Mouse (Mus musculus) lung, adult 2 months (tissue): ENCODE data around the gene Blmh. TPM values are rescaled to one million over a fixed set of nuclear protein-coding genes. Genes with fewer than 3 reads are reported as not detected.

Experiments
- DNase-seq: peaks from one replicate; pipeline ENCODE4 v3.0.0; 2022
- H3K4me1 ChIP-seq: fragments of 200-500 bp; 2 replicates; pipeline ENCODE4 v1.6.1; 2011; ENCODE audit warnings: low read length; ENCODE audit not compliant: control insufficient read depth, insufficient read depth
- H3K4me3 ChIP-seq: fragments of 200-500 bp; replicated peaks from 2 replicates; pipeline ENCODE3; 2011; ENCODE audit warnings: low read depth, mild to moderate bottlenecking, control low read depth, low read length; ENCODE audit errors: extremely low read depth
- CTCF ChIP-seq: fragments of 200-500 bp; IDR thresholded peaks from 2 replicates; pipeline ENCODE4 v1.5.1; 2011; ENCODE audit warnings: mild to moderate bottlenecking, low read length, control low read depth; ENCODE audit not compliant: insufficient read depth
- POLR2A ChIP-seq: fragments of 200-500 bp; IDR thresholded peaks from 2 replicates; pipeline ENCODE4 v1.6.1; 2011; ENCODE audit warnings: low read depth, mild to moderate bottlenecking, control low read depth, low read length, borderline replicate concordance; ENCODE audit errors: extremely low read depth
- WGBS: fragments of 180-500 bp; shearing (Covaris S2); methylation state at CpG from one replicate; pipeline ENCODE4 v1.1.7; 2018; 5-methylcytosine and 5-hydroxymethylcytosine counted together
- polyA plus RNA-seq: library from polyadenylated mRNA; depleted of rRNA; stranded (reverse); fragments of >200 nt; gene quantifications from 2 replicates; pipeline ENCODE4 v1.2.3, GENCODE M21; 2012; rRNA removed

Gene Blmh
- polyA plus RNA-seq, 1 experiment = 20.1 TPM

GRCm38 (mm10) chr11:77010762-77011475, 86.3 kb downstream of the Blmh start:
- 70% methylated on average over 10 of the region's 10 CpGs for WGBS
- TF ChIP-seq CTCF = no peak
- TF ChIP-seq POLR2A = no peak
- no peaks in the 10 kb centered on the region for H3K4me1 ChIP-seq
- H3K4me3 ChIP-seq = no peak overlapping the region
- DNase-seq = no peak

GRCm38 (mm10) chr11:77018046-77018445, 93.4 kb downstream of the Blmh start:
- TF ChIP-seq POLR2A (no peak), CTCF (no peak)
- 84% methylated on average over 11 of the region's 11 CpGs for WGBS

GRCm38 (mm10) chr11:77019539-77019938, 94.9 kb downstream of the Blmh start:
- 33% methylated on average over 8 of the region's 8 CpGs for WGBS
- Histone ChIP-seq H3K4me1 (no peaks in the 10 kb centered on the region), H3K4me3 (no peak overlapping the region)
- DNase-seq = no peak
- no peak for TF ChIP-seq CTCF
- no peak for TF ChIP-seq POLR2A

More at GRCm38 (mm10) chr11:77018046-77018445, 93.4 kb downstream of the Blmh start:
- no peak overlapping the region for H3K4me3 ChIP-seq
- H3K4me1 ChIP-seq = no peaks in the 10 kb centered on the region
- no peak for DNase-seq

- Histone ChIP-seq H3K4me1 (no peaks in the 10 kb centered on the region), H3K4me3 (no peak overlapping the region)
- no peak for DNase-seq
- TF ChIP-seq POLR2A = no peak
- TF ChIP-seq CTCF = no peak
- 63% methylated on average over 9 of the region's 9 CpGs for WGBS
Measured at GRCm38 (mm10) chr11:77021749-77022396, 97.3 kb downstream of the Blmh start.

- WGBS = 71% methylated on average over 3 of the region's 3 CpGs
- DNase-seq = no peak
- H3K4me1 ChIP-seq = no peaks in the 10 kb centered on the region
- H3K4me3 ChIP-seq = no peak overlapping the region
- TF ChIP-seq POLR2A = no peak
- no peak for TF ChIP-seq CTCF
Measured at GRCm38 (mm10) chr11:77026559-77026958, 102.0 kb downstream of the Blmh start.

- no peaks in the 10 kb centered on the region for H3K4me1 ChIP-seq
Measured at GRCm38 (mm10) chr11:77028157-77028556, 103.5 kb downstream of the Blmh start.

GRCm38 (mm10) chr11:77031151-77031934, 106.7 kb downstream of the Blmh start:
- TF ChIP-seq POLR2A = no peak
- TF ChIP-seq CTCF = no peak
- 67% methylated on average over 14 of the region's 14 CpGs for WGBS
- DNase-seq = no peak

More at GRCm38 (mm10) chr11:77028157-77028556, 103.5 kb downstream of the Blmh start:
- DNase-seq = no peak
- WGBS = 78% methylated on average over 3 of the region's 3 CpGs
- H3K4me3 ChIP-seq = no peak overlapping the region
- no peak for TF ChIP-seq CTCF
- no peak for TF ChIP-seq POLR2A

More at GRCm38 (mm10) chr11:77031151-77031934, 106.7 kb downstream of the Blmh start:
- no peaks in the 10 kb centered on the region for H3K4me1 ChIP-seq
- H3K4me3 ChIP-seq = no peak overlapping the region

Other genes starting within 250 kb of the Blmh start
- gene Trarg1, start 245.0 kb upstream of the Blmh start, polyA plus RNA-seq = 5.3 and 7.5 TPM in 2 replicates
- 14.3 and 21.2 TPM in 2 replicates for gene Gosr1, start 161.2 kb upstream of the Blmh start, polyA plus RNA-seq
- gene Cpd, start 77.8 kb upstream of the Blmh start, polyA plus RNA-seq = 36.9 and 49.0 TPM in 2 replicates
- gene Tmigd1, start 22.6 kb upstream of the Blmh start, polyA plus RNA-seq = 0.10 and 0.39 TPM in 2 replicates
- 6.1 and 9.5 TPM in 2 replicates for gene Slc6a4, start 73.8 kb downstream of the Blmh start, polyA plus RNA-seq
- 0.78 and 1.8 TPM in 2 replicates for gene Nsrp1, start 153.6 kb downstream of the Blmh start, polyA plus RNA-seq